25 mouse cellular contexts compared by ENCODE assay signal in genomic region chr1:54855970-54856369, GRCm38 (mm10).
"Had no signal": no experiment of that assay in that cellular context is flagged by ENCODE, and none has a peak within 500 bp of the region (broad histone marks: within the 10 kb centered on the region; RNA-seq: fewer than 3 reads in every experiment).

No protein-coding gene starts in this region.

- H3K27ac ChIP-seq: gastrocnemius, adult 2 months; heart, embryonic 10.5 days; hindbrain, embryonic 10.5 days; hindbrain, embryonic 12.5 days; hindbrain, embryonic 14.5 days; kidney, embryonic 15.5 days; kidney, postnatal 0 days; limb, embryonic 13.5 days; limb, embryonic 15.5 days; liver, embryonic 14.5 days had no signal

- H3K4me3 ChIP-seq: gastrocnemius, adult 2 months; heart, embryonic 10.5 days; heart, embryonic 12.5 days; hindbrain, embryonic 10.5 days; hindbrain, embryonic 12.5 days; kidney, embryonic 15.5 days; limb, embryonic 13.5 days; limb, embryonic 15.5 days had no signal

- H3K27me3 ChIP-seq: heart, embryonic 12.5 days; hindbrain, embryonic 12.5 days; kidney, embryonic 15.5 days; limb, embryonic 13.5 days; limb, embryonic 15.5 days had no signal

- DNase-seq: gastrocnemius, adult 2 months; gastrocnemius, postnatal 10 days; gastrocnemius, postnatal 25 days; heart, postnatal 10 days; heart, postnatal 4 days; kidney, adult 11 months; kidney, adult 2 months; kidney, adult 9 months; kidney, postnatal 14 days; kidney, postnatal 36 days; layer of hippocampus, adult 9-11 months; layer of hippocampus, postnatal 36 days; left cerebral cortex, postnatal 4 days had no signal

- H3K4me2 ChIP-seq: heart, embryonic 12.5 days; hindbrain, embryonic 12.5 days; hindbrain, embryonic 14.5 days; kidney, embryonic 15.5 days; limb, embryonic 13.5 days; limb, embryonic 15.5 days had no signal

- H3K9me3 ChIP-seq: heart, embryonic 10.5 days; heart, embryonic 12.5 days; hindbrain, embryonic 10.5 days; hindbrain, embryonic 12.5 days; kidney, embryonic 15.5 days; limb, embryonic 13.5 days; limb, embryonic 15.5 days had no signal

- H3K9ac ChIP-seq: heart, embryonic 12.5 days; hindbrain, embryonic 12.5 days; hindbrain, embryonic 14.5 days; kidney, embryonic 15.5 days; limb, embryonic 13.5 days; limb, embryonic 15.5 days; liver, embryonic 14.5 days had no signal

- ATAC-seq: hindbrain, embryonic 16.5 days; intestine, embryonic 16.5 days had no signal

- H3K36me3 ChIP-seq: heart, embryonic 10.5 days; heart, embryonic 12.5 days; hindbrain, embryonic 10.5 days; hindbrain, embryonic 12.5 days; kidney, embryonic 15.5 days; limb, embryonic 13.5 days; limb, embryonic 15.5 days had no signal
